Mouse (Mus musculus) kidney, adult 9 months (tissue): ENCODE data around the gene Hspa1l.
"Not testable (repeated sequence)": the region's sequence is repeated elsewhere in the genome, so short reads cannot be mapped to it uniquely, and the experiment has no call there.

Experiments used
- DNase-seq: peaks from one replicate; pipeline ENCODE4 v3.0.0; 2022

The Hspa1l gene

GRCm38 (mm10) chr17:34977000-34977399 is 4.5 kb downstream of the Hspa1l start:
- no peak for DNase-seq

GRCm38 (mm10) chr17:34978239-34978638 is 5.7 kb downstream of the Hspa1l start:
- no peak for DNase-seq

- DNase-seq, result no peak
Measured at GRCm38 (mm10) chr17:34979631-34980030, 7.1 kb downstream of the Hspa1l start.

- DNase-seq, result peak; percentile 86
Measured at GRCm38 (mm10) chr17:34980655-34981054, 8.2 kb downstream of the Hspa1l start.

GRCm38 (mm10) chr17:34981690-34982180 is 9.2 kb downstream of the Hspa1l start, which contains the start of gene Lsm2:
Gene Lsm2 (plus strand): TSS chr17:34981862.
- DNase-seq, result peak; percentile 94

- DNase-seq, result no peak
Measured at GRCm38 (mm10) chr17:34982328-34982727, 9.8 kb downstream of the Hspa1l start.

- DNase-seq, result peak; percentile 59
Measured at GRCm38 (mm10) chr17:34984218-34984617, 11.7 kb downstream of the Hspa1l start.

GRCm38 (mm10) chr17:34994751-34995150 is 22.2 kb downstream of the Hspa1l start:
- DNase-seq, result no peak

- not testable (repeated sequence) for DNase-seq
Measured at GRCm38 (mm10) chr17:34995192-34995591, 22.7 kb downstream of the Hspa1l start.

- not testable (repeated sequence) for DNase-seq
Measured at GRCm38 (mm10) chr17:34995927-34996326, 23.4 kb downstream of the Hspa1l start.

GRCm38 (mm10) chr17:34996411-34997141 is 24.1 kb downstream of the Hspa1l start:
- no peak for DNase-seq

GRCm38 (mm10) chr17:34997142-34997483 is 24.6 kb downstream of the Hspa1l start:
- no peak for DNase-seq

GRCm38 (mm10) chr17:34998526-34999430 is 26.3 kb downstream of the Hspa1l start:
- no peak for DNase-seq

GRCm38 (mm10) chr17:34999871-35000716 is 27.6 kb downstream of the Hspa1l start:
- not testable (repeated sequence) for DNase-seq

- DNase-seq, result peak; percentile 86
Measured at GRCm38 (mm10) chr17:35000717-35001451, 28.4 kb downstream of the Hspa1l start, which contains the start of gene Vars. Gene Vars (plus strand): TSS chr17:35000987.

GRCm38 (mm10) chr17:35001452-35002152 is 29.1 kb downstream of the Hspa1l start:
- DNase-seq, result peak; percentile 24

GRCm38 (mm10) chr17:35002153-35002865 is 29.8 kb downstream of the Hspa1l start:
- no peak for DNase-seq

GRCm38 (mm10) chr17:35003022-35003838 is 30.7 kb downstream of the Hspa1l start:
- DNase-seq, result no peak

GRCm38 (mm10) chr17:35004075-35004717 is 31.7 kb downstream of the Hspa1l start:
- no peak for DNase-seq
